Mouse (Mus musculus) layer of hippocampus, adult 8-10 months (tissue): ENCODE measurements around the gene Svip. TPM values are rescaled to one million over a fixed set of nuclear protein-coding genes. Genes with fewer than 3 reads are reported as not detected.

ENCODE experiments used
- DNase-seq, 2 experiments: peaks; one replicate each; pipeline ENCODE4 v3.0.0; 2022; ENCODE audit warnings: low spot score in 2 of 2
- total RNA-seq, 4 experiments: library from RNA; stranded (reverse); gene quantifications; 2 replicates each; pipeline ENCODE4 v1.2.4; 2022

Gene Svip
- total RNA-seq, result 10 to 100 TPM; 36.3 to 41.6 (median 37.0) TPM

GRCm38 (mm10) chr7:52005511-52006295, at the start of gene Svip:
Svip (minus strand) TSS chr7:52006018.
- peak; percentile 94 to 98 for DNase-seq

- DNase-seq, result peak in 1 of 2 experiments; percentile 33
Measured at GRCm38 (mm10) chr7:52037600-52038582, 32.1 kb upstream of the Svip start.

GRCm38 (mm10) chr7:52024050-52024626, 18.3 kb upstream of the Svip start:
- DNase-seq, result no peak

DNA sequence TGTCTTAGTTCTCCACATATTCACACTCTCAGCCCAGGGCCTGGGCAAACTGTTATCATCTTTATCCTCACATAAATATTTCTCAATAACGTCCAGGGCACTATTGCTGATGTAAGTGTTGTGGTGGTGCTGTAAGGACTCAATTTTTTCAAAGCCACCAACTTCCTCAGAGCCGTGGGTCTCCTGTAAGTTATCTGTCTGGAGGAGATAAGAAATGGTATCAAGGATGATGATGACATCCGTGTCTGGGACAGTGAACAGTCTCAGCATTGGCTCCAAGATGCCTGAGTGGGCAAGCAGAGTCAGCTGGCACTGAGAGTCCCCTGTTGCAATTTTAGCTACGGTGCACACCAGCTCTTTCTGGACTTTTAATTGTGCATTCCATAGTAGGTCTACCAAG, 16.2 kb upstream of the Svip start:
- no peak for DNase-seq

DNA sequence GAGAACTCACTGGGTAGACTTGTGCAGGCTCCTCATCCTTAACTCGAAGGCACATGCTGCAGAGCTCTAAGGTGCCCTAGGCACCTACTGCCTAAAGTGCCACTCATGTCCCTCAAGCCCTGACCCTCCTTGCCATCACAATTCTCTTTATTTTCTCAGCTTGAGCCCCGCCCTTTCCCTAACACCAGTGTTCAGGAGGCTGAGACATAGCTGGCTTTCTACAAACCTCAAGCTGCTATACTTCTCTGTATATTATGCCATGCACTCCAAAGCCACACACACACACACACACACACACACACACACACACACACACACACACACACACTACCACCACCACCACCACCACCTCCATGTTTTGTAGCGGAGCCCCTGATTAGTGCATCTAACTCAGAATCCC, 9.8 kb upstream of the Svip start, which contains the start of gene 1700015G11Rik:
TSS of gene 1700015G11Rik (minus strand) at position 101 of the 400 bp plus-strand sequence.
- no peak for DNase-seq

GRCm38 (mm10) chr7:52015180-52015579, 9.4 kb upstream of the Svip start:
- no peak for DNase-seq

- no peak for DNase-seq
Measured at GRCm38 (mm10) chr7:52013457-52013856, 7.6 kb upstream of the Svip start.

- DNase-seq, result no peak
Measured at GRCm38 (mm10) chr7:52007138-52007537, 1.3 kb upstream of the Svip start.

DNA sequence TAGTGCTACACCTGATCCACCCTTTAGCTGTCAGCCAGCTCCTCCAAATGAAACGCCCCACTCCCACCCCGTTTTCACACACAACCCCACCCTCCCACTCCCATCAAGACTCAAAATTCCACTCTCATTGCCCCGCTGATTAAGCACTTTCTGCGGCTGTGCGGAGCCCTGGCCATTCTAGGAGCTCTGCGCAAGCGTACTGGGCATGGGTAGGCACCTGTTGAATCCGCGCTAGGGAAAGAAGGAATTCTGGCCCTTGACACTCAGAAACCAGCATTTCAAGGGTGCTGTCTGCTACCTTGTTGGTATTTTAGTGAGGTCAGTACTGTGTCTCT, 445 bp upstream of the Svip start:
- no peak for DNase-seq

DNA sequence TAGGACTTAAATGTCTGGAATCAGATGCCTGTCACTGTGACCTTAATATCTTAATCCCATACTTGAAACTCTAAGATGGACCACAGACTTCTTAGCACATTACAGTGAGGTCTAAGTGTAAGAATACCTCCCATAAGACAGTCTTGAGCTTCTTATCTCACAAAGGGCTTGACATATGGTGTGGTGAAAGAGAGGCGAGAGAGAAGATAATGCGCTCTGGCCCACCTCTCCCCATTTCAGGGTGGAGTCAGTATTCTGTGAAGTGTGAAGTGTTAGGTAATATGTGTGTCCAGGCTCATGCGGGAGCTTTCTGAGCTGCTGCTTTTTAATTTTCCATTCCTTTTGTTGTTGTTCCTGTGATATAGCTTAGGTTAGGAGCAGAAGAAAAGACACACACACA, 14.8 kb downstream of the Svip start:
- no peak for DNase-seq

GRCm38 (mm10) chr7:51986909-51987308, 18.9 kb downstream of the Svip start:
- no peak for DNase-seq

GRCm38 (mm10) chr7:51985763-51986162, 20.1 kb downstream of the Svip start:
- DNase-seq, result peak in 1 of 2 experiments; percentile 30

DNA sequence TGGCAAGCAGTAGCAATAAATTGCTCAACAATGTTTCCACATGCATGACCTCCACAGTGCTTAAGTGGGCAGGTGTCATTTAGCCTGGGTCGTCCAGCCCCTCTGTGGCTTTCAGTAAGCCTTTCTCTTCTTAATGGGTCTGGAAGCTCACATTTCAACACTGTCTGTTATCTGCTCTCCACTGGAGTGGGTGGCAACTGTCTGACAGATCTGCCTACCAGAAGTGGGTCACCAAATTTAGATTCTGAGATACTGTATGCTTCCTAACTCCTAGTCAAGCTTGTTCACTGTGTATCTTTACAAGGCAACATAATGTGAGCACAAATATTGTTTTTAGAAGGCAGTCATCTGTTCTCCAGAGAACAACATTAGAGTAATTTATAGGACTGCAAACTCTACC, 23.5 kb downstream of the Svip start:
- no peak for DNase-seq

GRCm38 (mm10) chr7:51979271-51979670, 26.5 kb downstream of the Svip start:
- no peak for DNase-seq

- no peak for DNase-seq
Measured at GRCm38 (mm10) chr7:51975181-51975580, 30.6 kb downstream of the Svip start.

GRCm38 (mm10) chr7:51973526-51973925, 32.3 kb downstream of the Svip start:
- DNase-seq, result no peak

GRCm38 (mm10) chr7:51973091-51973490, 32.7 kb downstream of the Svip start:
- no peak for DNase-seq

DNA sequence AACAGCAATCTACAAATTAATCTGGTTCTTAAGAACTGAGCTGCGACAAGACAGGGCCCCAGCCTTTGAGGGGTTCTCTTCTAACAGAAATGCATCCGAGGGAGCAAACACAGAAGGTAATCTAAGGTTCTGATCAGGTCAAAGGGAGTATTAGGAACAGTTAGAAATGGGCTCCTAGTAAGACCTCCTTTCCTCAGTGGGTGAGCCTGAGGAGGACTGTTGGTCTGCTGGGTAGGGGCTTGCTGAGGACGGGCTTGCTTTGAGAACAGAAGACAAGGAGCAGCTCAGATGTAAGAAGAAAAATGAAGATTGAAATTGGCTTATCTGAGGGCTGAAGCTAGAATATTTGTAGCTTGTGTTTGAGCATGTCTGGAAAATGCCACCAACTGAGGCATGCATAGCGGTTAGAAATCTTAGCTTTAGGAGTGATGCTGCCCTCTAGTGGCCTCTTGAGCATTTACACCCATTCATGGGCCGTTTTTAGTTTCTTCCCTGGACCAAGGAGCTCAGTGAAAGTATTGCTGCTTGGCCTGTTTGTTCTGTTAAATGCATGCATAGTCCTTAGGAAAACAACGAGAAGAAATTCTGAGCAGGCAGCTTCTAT, 33.5 kb downstream of the Svip start:
- DNase-seq, result peak; percentile 26 to 63

GRCm38 (mm10) chr7:51969379-51969778, 36.4 kb downstream of the Svip start:
- DNase-seq, result no peak

DNA sequence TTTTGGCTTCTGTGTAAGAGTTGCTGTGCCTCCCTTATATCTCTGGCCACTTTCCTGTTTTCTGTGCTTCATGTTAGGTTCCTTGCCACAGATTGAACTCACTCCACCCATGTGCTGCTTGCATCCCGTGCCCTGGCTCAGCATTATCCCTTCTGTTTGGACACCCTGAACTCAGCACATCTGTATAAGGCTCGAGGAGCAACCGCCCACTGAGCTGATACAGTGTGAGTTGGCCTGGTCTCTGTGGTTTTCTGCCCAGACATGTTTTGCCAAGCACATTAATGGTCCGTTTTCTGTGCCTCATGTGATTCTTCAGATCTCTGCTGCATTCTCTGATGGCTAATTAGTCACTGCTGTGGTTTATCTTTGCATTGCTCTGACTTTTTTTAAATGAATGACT, 38.2 kb downstream of the Svip start:
- no peak for DNase-seq

DNA sequence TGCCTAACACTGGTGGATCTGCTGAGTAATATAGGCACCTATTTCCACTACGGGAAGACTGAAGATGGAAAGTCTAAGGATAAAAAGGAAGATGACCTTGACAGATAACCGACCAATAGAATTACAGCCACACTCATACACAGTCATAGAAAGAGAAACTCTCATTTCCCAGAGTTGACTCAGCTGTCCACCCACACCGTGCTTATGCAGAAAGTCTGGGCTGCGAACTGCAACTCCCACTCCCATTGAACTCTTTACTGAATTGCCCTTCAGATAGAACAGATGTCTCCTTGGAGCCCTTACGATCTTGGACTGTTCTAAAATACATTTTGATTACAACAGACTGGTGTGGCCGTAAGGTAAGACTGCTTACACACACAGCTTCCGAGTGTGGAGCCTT, 41.1 kb downstream of the Svip start:
- peak; percentile 13 to 22 for DNase-seq
